Mouse (Mus musculus): ENCODE results near the gene Map6. TPM values are rescaled to one million over a fixed set of nuclear protein-coding genes. Genes with fewer than 3 reads are reported as not detected.

Map6 gene
- polyA plus RNA-seq, 1 experiment from 2014 or later: 0.07 TPM

DNA sequence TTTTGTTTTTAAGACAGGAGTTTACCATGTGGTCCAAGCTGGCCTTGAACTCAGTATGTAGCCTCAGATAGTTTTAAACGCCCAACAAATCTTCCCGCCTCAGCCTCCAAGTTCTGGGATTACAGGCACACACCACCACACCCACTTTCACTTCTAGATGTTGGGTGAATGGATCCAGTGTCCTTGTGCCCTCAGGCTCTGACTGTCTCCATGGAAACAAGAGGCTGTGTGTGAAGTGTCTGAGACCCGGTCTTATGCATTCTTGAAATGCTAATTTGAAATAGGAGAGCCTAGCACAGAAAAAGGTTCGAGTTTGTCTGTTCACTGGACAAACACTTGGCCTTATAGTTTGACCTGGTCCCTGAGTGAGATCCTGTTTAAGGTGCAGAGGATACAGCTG is 61.6 kb downstream of the Map6 start:
- H3K36me3 ChIP-seq (ENCODE audit: control insufficient read depth, insufficient read depth): no peaks in the 10 kb centered on the region
- H3K4me2 ChIP-seq (ENCODE audit: low read depth, low read length): no peak overlapping the region
- 48% methylated on average over 4 of the region's 4 CpGs for WGBS (ENCODE audit: insufficient replicate concordance)
- H3K9me3 ChIP-seq (replicated peaks; ENCODE audit: control insufficient read depth, low read length): no peaks in the 10 kb centered on the region
- H3K9ac ChIP-seq (ENCODE audit: low read depth, low read length): no peak overlapping the region
- peaks cover 16% of the 10 kb centered on the region for H3K27me3 ChIP-seq (ENCODE audit: control insufficient read depth, insufficient read depth, low read depth, low read length)
- no peak overlapping the region for H3K4me3 ChIP-seq (ENCODE audit: low read depth, low read length)
- no peak overlapping the region for H3K27ac ChIP-seq (ENCODE audit: low read length)
- ATAC-seq (ENCODE audit: low read depth): no peak
- no peaks in the 10 kb centered on the region for H3K4me1 ChIP-seq (ENCODE audit: control insufficient read depth, low read depth, low read length)

DNA sequence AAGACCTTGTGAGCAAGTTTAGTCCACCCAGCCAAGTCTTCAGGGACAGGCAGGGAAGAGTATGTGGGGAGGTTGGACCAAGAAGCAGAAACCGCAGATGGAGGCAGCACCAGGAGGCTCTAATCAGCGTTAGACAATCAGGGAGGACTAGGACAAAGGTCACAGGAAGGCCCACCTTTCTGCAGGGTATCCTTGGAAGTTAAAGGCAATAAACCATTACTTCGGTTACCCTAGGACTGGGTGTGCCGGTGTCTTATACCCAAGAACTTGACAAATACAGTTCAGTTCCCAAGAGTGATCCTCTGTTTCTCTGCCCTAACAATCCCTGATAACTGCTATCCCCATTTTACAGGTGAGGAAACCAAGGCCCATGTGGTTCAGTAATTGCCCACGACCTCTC is 62.8 kb downstream of the Map6 start:
- Histone ChIP-seq H3K27me3 (ENCODE audit: control insufficient read depth, insufficient read depth, low read depth, low read length) (peaks cover 13% of the 10 kb centered on the region), H3K4me3 (ENCODE audit: low read depth, low read length) (no peak overlapping the region), H3K27ac (ENCODE audit: low read length) (no peak overlapping the region), H3K9me3 (replicated peaks; ENCODE audit: control insufficient read depth, low read length) (no peaks in the 10 kb centered on the region), H3K4me2 (ENCODE audit: low read depth, low read length) (no peak overlapping the region), H3K4me1 (ENCODE audit: control insufficient read depth, low read depth, low read length) (no peaks in the 10 kb centered on the region), H3K9ac (ENCODE audit: low read depth, low read length) (no peak overlapping the region), H3K36me3 (ENCODE audit: control insufficient read depth, insufficient read depth) (no peaks in the 10 kb centered on the region)
- WGBS (ENCODE audit: insufficient replicate concordance): 56% methylated on average over 5 of the region's 5 CpGs
- ATAC-seq (ENCODE audit: low read depth): no peak

DNA sequence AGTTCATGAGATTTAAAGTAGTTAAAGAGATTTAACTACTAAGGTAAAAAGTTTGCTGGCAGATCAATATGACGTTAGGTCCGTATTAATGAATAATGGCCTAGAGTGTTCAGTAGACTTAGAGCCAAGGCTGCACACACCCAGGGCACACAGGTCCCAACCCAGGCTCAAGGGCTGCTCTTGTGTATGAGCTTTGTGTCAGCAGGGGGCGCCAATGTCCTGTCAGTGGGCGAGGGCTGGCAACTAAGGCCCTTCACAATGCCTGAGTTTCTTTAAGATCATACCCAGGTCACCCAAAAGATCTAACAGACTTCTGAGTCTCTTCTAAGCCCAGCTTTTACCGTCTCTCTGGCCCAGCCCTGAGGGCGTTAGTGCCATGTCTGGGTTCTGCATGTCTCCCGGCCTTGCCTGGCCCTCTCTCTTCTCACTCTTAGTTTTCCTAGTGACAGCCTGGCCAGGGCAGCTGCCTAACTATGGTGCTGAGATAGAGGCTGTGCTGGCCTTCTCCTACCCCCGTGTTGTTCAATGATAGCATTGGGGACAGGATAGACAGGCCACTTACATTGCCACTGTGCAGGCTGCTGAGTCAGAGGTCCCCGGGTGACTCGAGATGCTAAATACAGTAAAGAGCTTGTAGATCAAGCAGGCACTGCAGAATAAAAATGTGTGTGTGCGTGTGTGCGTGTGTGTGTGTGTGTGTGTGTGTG is 65.7 kb downstream of the Map6 start:
- no peak overlapping the region for H3K27ac ChIP-seq (ENCODE audit: low read length)
- no peak overlapping the region for H3K4me3 ChIP-seq (ENCODE audit: low read depth, low read length)
- no peaks in the 10 kb centered on the region for H3K36me3 ChIP-seq (ENCODE audit: control insufficient read depth, insufficient read depth)
- no peak for ATAC-seq (ENCODE audit: low read depth)
- H3K9me3 ChIP-seq (replicated peaks; ENCODE audit: control insufficient read depth, low read length): no peaks in the 10 kb centered on the region
- H3K9ac ChIP-seq (ENCODE audit: low read depth, low read length): no peak overlapping the region
- H3K27me3 ChIP-seq (ENCODE audit: control insufficient read depth, insufficient read depth, low read depth, low read length): no peaks in the 10 kb centered on the region
- H3K4me2 ChIP-seq (ENCODE audit: low read depth, low read length): no peak overlapping the region
- 38% methylated on average over 12 of the region's 12 CpGs for WGBS (ENCODE audit: insufficient replicate concordance)
- no peaks in the 10 kb centered on the region for H3K4me1 ChIP-seq (ENCODE audit: control insufficient read depth, low read depth, low read length)

DNA sequence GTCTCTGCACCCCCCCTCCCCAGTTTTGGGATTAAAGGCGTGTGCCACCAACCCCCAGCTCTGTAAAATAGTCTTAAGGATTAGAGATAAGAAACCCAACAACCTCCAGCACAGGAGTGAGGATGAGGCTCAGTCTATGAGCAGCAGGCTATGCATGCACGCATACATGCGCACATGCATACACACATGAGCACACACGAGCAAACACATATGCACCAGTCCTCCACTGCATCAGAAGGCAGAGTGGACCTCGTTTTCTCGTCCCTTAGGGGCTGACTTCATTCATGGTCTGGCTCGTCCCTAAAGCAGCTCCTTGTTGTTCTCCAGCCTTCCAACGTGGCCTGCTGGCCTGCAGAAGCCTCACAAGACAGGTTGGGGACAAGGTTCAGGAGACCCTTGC is 73.5 kb downstream of the Map6 start:
- H3K4me2 ChIP-seq (ENCODE audit: low read depth, low read length): no peak overlapping the region
- 57% methylated on average over 8 of the region's 8 CpGs for WGBS (ENCODE audit: insufficient replicate concordance)
- H3K27me3 ChIP-seq (ENCODE audit: control insufficient read depth, insufficient read depth, low read depth, low read length): no peaks in the 10 kb centered on the region
- H3K27ac ChIP-seq (ENCODE audit: low read length): no peak overlapping the region
- no peaks in the 10 kb centered on the region for H3K9me3 ChIP-seq (replicated peaks; ENCODE audit: control insufficient read depth, low read length)
- H3K4me1 ChIP-seq (ENCODE audit: control insufficient read depth, low read depth, low read length): no peaks in the 10 kb centered on the region; the same call in 1 of the 2 replicates
- no peaks in the 10 kb centered on the region for H3K36me3 ChIP-seq (ENCODE audit: control insufficient read depth, insufficient read depth)
- ATAC-seq (ENCODE audit: low read depth): no peak
- H3K4me3 ChIP-seq (ENCODE audit: low read depth, low read length): no peak overlapping the region
- no peak overlapping the region for H3K9ac ChIP-seq (ENCODE audit: low read depth, low read length)

DNA sequence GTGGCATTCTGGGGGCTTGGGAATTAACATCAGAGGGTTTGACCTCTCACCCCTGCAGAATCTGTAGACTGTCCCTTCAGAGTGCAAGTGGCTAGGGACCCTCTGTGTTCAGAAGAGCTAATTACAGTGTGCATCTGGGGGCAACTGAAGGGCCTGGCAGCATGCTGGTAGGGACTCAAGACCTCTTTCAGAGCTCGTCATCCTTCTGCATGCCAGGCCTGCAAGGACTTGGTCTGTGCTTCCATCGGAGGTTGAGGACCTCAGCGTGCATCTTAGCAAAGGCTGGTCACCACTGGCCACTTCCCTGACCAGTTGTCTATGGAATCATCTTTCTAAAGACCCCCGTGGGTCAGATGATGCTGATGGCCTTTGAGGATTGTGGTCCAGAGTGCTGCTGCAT is 76.3 kb downstream of the Map6 start:
- WGBS (ENCODE audit: insufficient replicate concordance): 62% methylated on average over 4 of the region's 4 CpGs
- H3K4me1 ChIP-seq (ENCODE audit: control insufficient read depth, low read depth, low read length): no peaks in the 10 kb centered on the region; the same call in 1 of the 2 replicates
- H3K36me3 ChIP-seq (ENCODE audit: control insufficient read depth, insufficient read depth): no peaks in the 10 kb centered on the region; the same call in 1 of the 2 replicates
- no peak overlapping the region for H3K9ac ChIP-seq (ENCODE audit: low read depth, low read length)
- no peak overlapping the region for H3K27ac ChIP-seq (ENCODE audit: low read length)
- no peak for ATAC-seq (ENCODE audit: low read depth)
- no peak overlapping the region for H3K4me2 ChIP-seq (ENCODE audit: low read depth, low read length)
- H3K27me3 ChIP-seq (ENCODE audit: control insufficient read depth, insufficient read depth, low read depth, low read length): no peaks in the 10 kb centered on the region
- no peak overlapping the region for H3K4me3 ChIP-seq (ENCODE audit: low read depth, low read length)
- no peaks in the 10 kb centered on the region for H3K9me3 ChIP-seq (replicated peaks; ENCODE audit: control insufficient read depth, low read length)

DNA sequence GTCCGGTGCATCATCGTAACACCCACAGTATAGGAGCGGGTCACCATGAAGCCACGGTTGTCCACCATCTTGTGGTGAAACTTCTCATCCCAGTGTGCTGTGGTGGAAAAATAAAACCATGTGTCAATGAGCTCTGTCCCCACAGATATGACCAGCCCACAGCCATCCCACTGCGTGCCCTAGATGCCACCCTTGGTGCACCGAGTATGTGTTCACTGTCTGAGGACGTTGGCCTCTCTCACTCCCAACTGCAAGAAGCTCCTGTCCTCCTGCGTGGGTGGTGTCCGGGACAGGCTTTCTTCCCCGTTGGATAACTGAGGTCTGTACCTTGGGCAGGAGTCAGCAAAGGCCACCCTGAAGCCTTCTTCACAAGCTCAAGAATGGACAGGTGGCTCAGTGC is 80.0 kb downstream of the Map6 start:
- H3K27me3 ChIP-seq (ENCODE audit: control insufficient read depth, insufficient read depth, low read depth, low read length): no peaks in the 10 kb centered on the region
- no peaks in the 10 kb centered on the region; the same call in 1 of the 2 replicates for H3K4me1 ChIP-seq (ENCODE audit: control insufficient read depth, low read depth, low read length)
- no peak overlapping the region for H3K4me2 ChIP-seq (ENCODE audit: low read depth, low read length)
- H3K4me3 ChIP-seq (ENCODE audit: low read depth, low read length): no peak overlapping the region
- H3K9me3 ChIP-seq (replicated peaks; ENCODE audit: control insufficient read depth, low read length): no peaks in the 10 kb centered on the region
- no peak overlapping the region for H3K27ac ChIP-seq (ENCODE audit: low read length)
- H3K36me3 ChIP-seq (ENCODE audit: control insufficient read depth, insufficient read depth): no peaks in the 10 kb centered on the region; the same call in 1 of the 2 replicates
- WGBS (ENCODE audit: insufficient replicate concordance): 82% methylated on average over 10 of the region's 10 CpGs
- ATAC-seq (ENCODE audit: low read depth): no peak
- H3K9ac ChIP-seq (ENCODE audit: low read depth, low read length): no peak overlapping the region

DNA sequence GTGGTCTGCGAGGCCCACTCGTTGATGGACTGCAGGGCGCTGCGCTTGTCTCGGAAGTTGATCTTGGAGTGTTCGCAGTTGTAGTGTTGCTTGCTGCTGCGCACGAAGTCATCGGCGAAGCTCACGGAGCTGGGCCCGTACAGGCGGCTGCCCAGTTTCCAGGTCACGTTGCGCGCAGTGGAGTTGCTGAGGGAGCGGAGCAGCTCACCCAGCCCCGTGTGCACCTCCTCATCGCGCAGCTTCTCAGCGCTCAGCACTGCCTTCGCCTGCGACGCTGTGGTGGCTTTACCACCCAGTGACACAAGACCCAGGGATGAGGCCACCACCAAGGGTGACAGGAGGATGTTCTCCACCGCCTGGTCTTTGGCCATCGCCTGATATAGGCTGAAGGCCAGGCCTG is 81.6 kb downstream of the Map6 start:
- Histone ChIP-seq H3K9me3 (replicated peaks; ENCODE audit: control insufficient read depth, low read length) (no peaks in the 10 kb centered on the region), H3K9ac (ENCODE audit: low read depth, low read length) (no peak overlapping the region), H3K4me3 (ENCODE audit: low read depth, low read length) (no peak overlapping the region), H3K27ac (ENCODE audit: low read length) (no peak overlapping the region), H3K36me3 (ENCODE audit: control insufficient read depth, insufficient read depth) (no peaks in the 10 kb centered on the region; the same call in 1 of the 2 replicates), H3K27me3 (ENCODE audit: control insufficient read depth, insufficient read depth, low read depth, low read length) (peaks cover 7% of the 10 kb centered on the region), H3K4me1 (ENCODE audit: control insufficient read depth, low read depth, low read length) (no peaks in the 10 kb centered on the region; the same call in 1 of the 2 replicates), H3K4me2 (ENCODE audit: low read depth, low read length) (no peak overlapping the region)
- WGBS (ENCODE audit: insufficient replicate concordance): 84% methylated on average over 26 of the region's 26 CpGs
- no peak for ATAC-seq (ENCODE audit: low read depth)

DNA sequence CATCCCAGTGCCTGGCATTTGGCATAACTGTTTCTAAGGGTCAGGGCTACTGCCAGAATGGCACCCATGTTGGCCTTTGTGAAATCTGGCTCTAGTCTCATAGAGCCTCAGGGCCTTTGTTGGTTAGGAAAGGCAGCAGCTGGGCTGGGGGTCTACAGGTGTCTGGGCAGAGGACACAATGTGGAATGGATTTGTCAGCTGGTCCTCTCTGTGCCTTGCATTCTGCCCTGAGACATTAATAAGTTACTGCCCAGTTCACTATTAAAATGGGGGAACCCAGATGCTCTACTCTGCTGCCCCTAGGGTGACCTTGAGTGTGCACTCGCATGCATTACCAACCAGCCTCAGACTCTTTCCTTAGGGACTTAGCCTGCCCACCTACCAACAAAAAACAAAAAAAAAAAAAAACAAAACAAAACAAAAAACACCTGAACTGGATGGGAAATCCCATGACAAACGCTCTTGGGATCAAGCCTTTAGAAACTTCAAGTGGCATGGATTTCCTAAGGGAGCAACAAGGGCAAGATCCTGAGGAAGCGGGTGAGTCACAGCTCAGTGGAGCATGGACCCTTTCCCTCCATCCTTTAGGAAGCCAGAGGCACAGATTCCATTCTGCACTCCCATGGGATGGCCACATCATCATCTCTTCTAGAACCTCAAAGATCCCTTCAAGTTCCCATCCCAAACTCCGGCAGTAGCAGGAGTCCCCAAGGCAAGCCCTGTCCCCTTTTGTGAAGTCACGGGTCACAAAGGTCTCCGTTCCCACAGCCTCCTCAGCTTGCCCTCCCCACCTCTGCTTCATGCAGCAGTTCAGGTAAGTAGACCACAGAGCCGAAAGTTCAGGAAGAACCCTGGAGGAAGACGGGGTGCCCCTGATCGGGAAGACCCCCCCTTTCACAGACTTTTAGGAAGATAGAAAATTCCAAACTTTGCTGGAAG is 82.8 kb downstream of the Map6 start:
- Histone ChIP-seq H3K4me3 (ENCODE audit: low read depth, low read length) (no peak overlapping the region), H3K9ac (ENCODE audit: low read depth, low read length) (no peak overlapping the region), H3K27ac (ENCODE audit: low read length) (no peak overlapping the region), H3K9me3 (replicated peaks; ENCODE audit: control insufficient read depth, low read length) (no peaks in the 10 kb centered on the region), H3K27me3 (ENCODE audit: control insufficient read depth, insufficient read depth, low read depth, low read length) (peaks cover 8% of the 10 kb centered on the region), H3K36me3 (ENCODE audit: control insufficient read depth, insufficient read depth) (no peaks in the 10 kb centered on the region; the same call in 1 of the 2 replicates), H3K4me2 (ENCODE audit: low read depth, low read length) (no peak overlapping the region), H3K4me1 (ENCODE audit: control insufficient read depth, low read depth, low read length) (no peaks in the 10 kb centered on the region)
- ATAC-seq (ENCODE audit: low read depth): no peak
- 58% methylated on average over 9 of the region's 9 CpGs for WGBS (ENCODE audit: insufficient replicate concordance)
